Mouse (Mus musculus) subcutaneous adipose tissue, adult 2 months (tissue): ENCODE results near the gene Xndc1. TPM values are rescaled to one million over a fixed set of nuclear protein-coding genes. Genes with fewer than 3 reads are reported as not detected.

Experiments
- polyA plus RNA-seq: library from polyadenylated mRNA; depleted of rRNA; stranded (reverse); fragments of >200 nt; gene quantifications from 2 replicates; pipeline ENCODE4 v1.2.3, GENCODE M21; 2012; ENCODE audit warnings: low replicate concordance; rRNA removed

The Xndc1 gene
- 17.6 and 38.4 TPM in 2 replicates for polyA plus RNA-seq

GRCm38 (mm10) chr7:102065046-102065891, at the start of gene Xndc1, which contains the start of the genes Rnf121 and Xntrpc:
TSS of gene Xndc1 (plus strand) at chr7:102065511.
TSS of gene Rnf121 (minus strand) at chr7:102065469.
TSS of gene Xntrpc (plus strand) at chr7:102065713.

GRCm38 (mm10) chr7:102018590-102018989, 46.7 kb upstream of the Xndc1 start, which contains the start of gene Il18bp:
TSS of gene Il18bp (minus strand) at chr7:102018690.

GRCm38 (mm10) chr7:102082816-102083215, 17.5 kb downstream of the Xndc1 start, which contains the start of gene Trpc2:
TSS of gene Trpc2 (plus strand) at chr7:102083116.

GRCm38 (mm10) chr7:102101487-102101886, 36.2 kb downstream of the Xndc1 start, which contains the start of gene Art1:
TSS of gene Art1 (plus strand) at chr7:102101743.

GRCm38 (mm10) chr7:102109171-102109570, 43.9 kb downstream of the Xndc1 start, which contains the start of gene Art5:
TSS of gene Art5 (minus strand) at chr7:102109489.

GRCm38 (mm10) chr7:102116579-102117331, 51.4 kb downstream of the Xndc1 start, which contains the start of gene Chrna10:
TSS of gene Chrna10 (minus strand) at chr7:102116828.

Other genes with a start within 250 kb of the Xndc1 start
- 0.09 TPM in 1 of 2 replicates, not detected in the other for gene Phox2a, start 247.2 kb upstream of the Xndc1 start, polyA plus RNA-seq
- 78.0 and 106 TPM in 2 replicates for gene Inppl1, start 227.3 kb upstream of the Xndc1 start, polyA plus RNA-seq
- 103 and 151 TPM in 2 replicates for gene Folr2, start 208.3 kb upstream of the Xndc1 start, polyA plus RNA-seq
- gene Anapc15, start 201.8 kb upstream of the Xndc1 start, polyA plus RNA-seq: 56.2 and 63.2 TPM in 2 replicates
- 1.2 and 3.9 TPM in 2 replicates for gene Folr1, start 194.7 kb upstream of the Xndc1 start, polyA plus RNA-seq
- 304 and 439 TPM in 2 replicates for gene Lamtor1, start 159.6 kb upstream of the Xndc1 start, polyA plus RNA-seq
- 0.46 and 2.9 TPM in 2 replicates for gene Tomt, start 159.2 kb upstream of the Xndc1 start, polyA plus RNA-seq
- gene Lrrc51, start 131.6 kb upstream of the Xndc1 start, polyA plus RNA-seq: 21.2 and 32.2 TPM in 2 replicates
- 76.3 and 105 TPM in 2 replicates for gene Numa1, start 131.4 kb upstream of the Xndc1 start, polyA plus RNA-seq
- gene Il18bp, start 46.8 kb upstream of the Xndc1 start, polyA plus RNA-seq: 15.3 and 21.4 TPM in 2 replicates
- 40.8 and 63.7 TPM in 2 replicates for gene Rnf121, start within 50 bp of the Xndc1 start, polyA plus RNA-seq
- 2.3 and 5.2 TPM in 2 replicates for gene Xntrpc, start 202 bp downstream of the Xndc1 start, polyA plus RNA-seq
- gene Trpc2, start 17.6 kb downstream of the Xndc1 start, polyA plus RNA-seq: 0.62 TPM in 1 of 2 replicates, not detected in the other
- 0.32 TPM in 1 of 2 replicates, not detected in the other for gene Art1, start 36.2 kb downstream of the Xndc1 start, polyA plus RNA-seq
- gene Art5, start 44.0 kb downstream of the Xndc1 start, polyA plus RNA-seq: 0.53 and 0.95 TPM in 2 replicates
- 0.09 TPM in 1 of 2 replicates, not detected in the other for gene Chrna10, start 51.3 kb downstream of the Xndc1 start, polyA plus RNA-seq
- gene Nup98, start 144.7 kb downstream of the Xndc1 start, polyA plus RNA-seq: 14.6 and 24.5 TPM in 2 replicates
- gene Pgap2, start 144.7 kb downstream of the Xndc1 start, polyA plus RNA-seq: 82.8 and 130 TPM in 2 replicates
- 80.6 and 108 TPM in 2 replicates for gene Rhog, start 190.5 kb downstream of the Xndc1 start, polyA plus RNA-seq
- 62.2 and 89.1 TPM in 2 replicates for gene Stim1, start 202.3 kb downstream of the Xndc1 start, polyA plus RNA-seq